Mouse (Mus musculus): ENCODE results near the gene Ltb.

Ltb gene

DNA sequence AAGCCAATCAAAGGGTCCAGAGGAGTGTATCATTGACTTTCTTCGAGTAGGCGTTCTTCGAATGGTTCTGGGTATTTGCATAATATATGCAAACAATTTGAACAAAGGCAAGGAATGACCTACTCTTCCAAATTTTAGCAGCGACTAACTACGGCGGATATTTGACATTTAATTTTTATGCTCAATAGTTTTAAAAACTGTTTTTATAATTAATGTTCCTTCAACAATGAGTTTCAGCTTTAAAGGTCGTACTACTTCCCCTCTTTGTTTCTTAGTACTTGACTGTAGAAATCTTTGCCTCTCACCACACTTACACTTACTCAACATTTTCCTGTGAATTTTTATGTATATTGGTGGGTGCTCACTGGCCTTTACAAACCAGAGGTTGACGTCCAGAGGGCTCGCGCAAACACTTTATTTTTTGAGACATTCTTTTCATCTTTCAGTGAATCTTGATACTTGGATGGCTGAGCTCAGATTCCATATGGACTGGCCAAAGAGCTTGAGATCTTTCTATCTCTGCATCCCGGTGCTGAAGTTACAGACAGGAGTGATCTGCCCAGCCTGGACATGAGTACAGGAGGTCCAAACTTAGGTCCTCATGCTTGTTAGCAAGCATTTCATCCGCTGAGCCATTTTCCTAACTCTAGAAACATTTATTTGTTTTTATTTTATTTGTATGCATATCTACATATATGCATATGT is 28.6 kb upstream of the Ltb start:
- no peak for DNase-seq (ENCODE audit: low read depth)

GRCm38 (mm10) chr17:35166352-35167035 is 27.7 kb upstream of the Ltb start:
- peak; percentile 89 for DNase-seq (ENCODE audit: low read depth)

DNA sequence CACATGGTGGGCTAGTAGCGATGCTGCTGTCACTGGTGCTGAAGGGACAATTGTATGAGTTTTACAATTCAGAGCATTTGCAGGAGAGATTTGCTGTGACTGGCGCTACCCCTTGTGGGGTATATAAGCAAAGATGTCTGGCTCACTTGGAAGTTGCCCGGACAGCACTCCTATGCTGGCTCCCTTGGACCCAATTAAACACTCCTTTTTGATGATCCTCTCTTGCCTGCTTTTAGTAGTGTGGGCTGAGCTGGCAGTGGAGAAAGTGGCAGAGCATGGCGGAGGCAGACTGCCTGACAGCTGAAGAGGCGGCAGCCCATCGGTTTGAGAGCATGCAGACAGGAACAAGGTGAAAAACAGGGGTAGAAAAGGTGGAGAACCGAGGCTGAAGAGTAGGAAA is 26.4 kb upstream of the Ltb start:
- DNase-seq (ENCODE audit: low read depth): no peak

DNA sequence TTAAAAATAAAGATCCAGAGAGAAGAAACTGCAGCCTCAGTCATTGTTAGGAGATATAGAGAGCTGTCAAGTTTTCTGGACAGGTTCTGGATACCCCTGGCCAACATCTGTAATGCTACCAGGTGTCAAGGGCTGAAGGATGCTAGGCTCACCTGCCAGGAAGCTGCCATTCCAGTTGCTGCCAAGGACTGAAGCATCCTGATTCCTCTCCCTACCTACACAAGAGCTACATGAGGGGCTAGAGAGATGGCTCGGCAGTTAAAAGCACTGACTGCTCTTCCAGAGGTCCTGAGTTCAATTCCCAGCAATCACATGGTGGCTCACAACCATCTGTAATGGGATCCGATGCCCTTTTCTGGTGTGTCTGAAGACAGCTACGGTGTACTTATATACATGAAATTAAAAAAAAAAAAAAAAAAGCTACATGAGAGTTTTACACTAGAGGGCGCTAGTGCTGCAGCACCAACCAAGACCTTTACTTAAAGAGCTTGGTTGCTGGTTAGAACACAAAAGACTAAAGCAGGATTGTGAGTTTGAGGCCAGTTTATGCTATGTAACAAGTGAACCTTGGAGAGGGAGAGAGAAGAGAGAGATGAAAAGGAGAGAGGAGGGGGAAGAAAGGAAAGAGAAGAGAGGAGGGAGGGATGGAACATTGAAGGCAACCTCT is 25.6 kb upstream of the Ltb start:
- peak; percentile 90 for DNase-seq (ENCODE audit: low read depth)

GRCm38 (mm10) chr17:35172445-35173234 is 21.6 kb upstream of the Ltb start:
- no peak for DNase-seq (ENCODE audit: low read depth)

DNA sequence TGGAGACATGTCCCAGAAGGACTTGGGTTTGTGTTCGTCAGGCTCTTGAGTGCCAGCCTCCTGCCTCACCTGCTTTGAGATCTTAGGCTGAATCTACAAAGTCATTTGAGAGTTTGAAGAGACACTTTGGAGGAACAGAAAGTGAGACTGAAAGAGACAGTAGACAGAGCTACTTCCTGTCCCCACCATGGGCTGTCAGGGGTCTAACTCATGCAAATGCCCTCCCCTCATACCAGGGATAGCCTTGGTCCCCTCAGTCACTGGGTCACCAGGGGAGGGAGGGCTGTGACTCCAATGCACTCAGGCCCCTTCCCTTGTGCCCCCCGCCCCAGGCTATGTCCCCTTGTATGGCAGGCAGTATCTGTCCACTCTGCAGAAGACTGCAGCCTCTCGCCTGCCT is 20.9 kb upstream of the Ltb start:
- no peak for DNase-seq (ENCODE audit: low read depth)

- no peak for DNase-seq (ENCODE audit: low read depth)
These were observed 19.9 kb upstream of the Ltb start for GRCm38 (mm10) chr17:35174201-35174977.

- no peak for DNase-seq (ENCODE audit: low read depth)
These were observed 18.9 kb upstream of the Ltb start for GRCm38 (mm10) chr17:35175382-35175781.

GRCm38 (mm10) chr17:35175968-35176367 is 18.3 kb upstream of the Ltb start, which contains the start of gene Aif1:
Aif1 (minus strand) TSS chr17:35176068.
- no peak for DNase-seq (ENCODE audit: low read depth)

- DNase-seq (ENCODE audit: low read depth): peak; percentile 87
These were observed 15.7 kb upstream of the Ltb start for GRCm38 (mm10) chr17:35178528-35178927.

DNA sequence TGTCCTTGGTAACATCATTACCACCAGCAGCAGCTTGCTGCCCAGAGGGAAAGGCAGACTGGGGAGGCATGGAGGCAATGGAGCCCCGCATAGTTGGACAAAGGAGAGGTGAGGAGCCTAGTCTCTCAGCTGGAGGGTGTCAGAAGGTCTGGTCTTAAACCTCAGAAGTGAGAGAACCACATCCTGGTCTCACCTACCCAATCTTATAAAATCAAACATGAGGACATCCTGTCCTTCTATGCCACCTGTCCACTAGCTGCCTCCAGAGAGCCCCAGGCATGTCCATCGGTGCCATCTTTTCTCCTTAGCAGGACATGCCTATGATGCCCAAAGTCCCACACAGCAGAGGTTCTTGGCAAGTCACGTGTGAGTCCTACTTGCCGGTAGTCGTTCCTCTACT is 14.1 kb upstream of the Ltb start:
- DNase-seq (ENCODE audit: low read depth): no peak

GRCm38 (mm10) chr17:35185639-35186611 is 8.3 kb upstream of the Ltb start:
- peak; percentile 94 for DNase-seq (ENCODE audit: low read depth)

DNA sequence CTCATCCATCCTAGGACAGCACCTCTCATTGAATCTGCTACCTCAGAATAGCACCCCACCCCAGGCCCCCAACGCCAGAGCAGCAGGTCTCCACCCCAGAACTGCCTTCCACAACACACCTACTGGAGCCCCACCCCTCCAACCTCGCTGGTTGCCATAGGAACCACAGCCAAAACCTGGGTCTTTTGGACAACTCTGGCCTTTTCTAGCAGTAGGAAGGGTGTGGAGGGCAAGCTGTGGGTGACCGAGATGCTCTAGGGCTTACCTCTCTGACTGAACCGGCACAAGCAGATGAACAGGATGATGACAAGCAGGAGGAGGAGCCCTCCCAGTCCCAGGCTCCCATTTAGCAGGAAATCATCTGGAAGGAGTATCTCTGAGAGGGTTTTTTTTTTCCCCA is 7.6 kb upstream of the Ltb start:
- DNase-seq (ENCODE audit: low read depth): peak; percentile 77

DNA sequence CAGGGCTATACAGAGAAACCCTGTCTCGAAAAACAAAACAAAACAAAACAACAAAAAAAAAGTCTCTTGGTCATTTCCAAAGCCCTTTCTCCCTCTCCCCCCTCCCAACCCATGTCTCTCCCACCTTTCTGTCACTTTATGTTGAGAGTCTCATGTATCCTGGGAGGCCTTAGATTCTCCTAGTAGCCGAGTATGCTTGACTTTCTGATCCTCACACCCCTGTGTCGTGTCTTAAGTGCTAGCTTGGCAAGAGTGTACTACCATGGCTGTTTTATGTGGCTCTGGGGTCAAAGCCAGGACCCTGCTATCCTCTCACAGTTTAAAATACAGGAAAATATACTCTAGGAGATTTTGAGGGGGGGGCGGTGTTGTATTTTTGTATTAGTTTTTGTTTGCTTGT is 6.9 kb upstream of the Ltb start:
- no peak for DNase-seq (ENCODE audit: low read depth)

DNA sequence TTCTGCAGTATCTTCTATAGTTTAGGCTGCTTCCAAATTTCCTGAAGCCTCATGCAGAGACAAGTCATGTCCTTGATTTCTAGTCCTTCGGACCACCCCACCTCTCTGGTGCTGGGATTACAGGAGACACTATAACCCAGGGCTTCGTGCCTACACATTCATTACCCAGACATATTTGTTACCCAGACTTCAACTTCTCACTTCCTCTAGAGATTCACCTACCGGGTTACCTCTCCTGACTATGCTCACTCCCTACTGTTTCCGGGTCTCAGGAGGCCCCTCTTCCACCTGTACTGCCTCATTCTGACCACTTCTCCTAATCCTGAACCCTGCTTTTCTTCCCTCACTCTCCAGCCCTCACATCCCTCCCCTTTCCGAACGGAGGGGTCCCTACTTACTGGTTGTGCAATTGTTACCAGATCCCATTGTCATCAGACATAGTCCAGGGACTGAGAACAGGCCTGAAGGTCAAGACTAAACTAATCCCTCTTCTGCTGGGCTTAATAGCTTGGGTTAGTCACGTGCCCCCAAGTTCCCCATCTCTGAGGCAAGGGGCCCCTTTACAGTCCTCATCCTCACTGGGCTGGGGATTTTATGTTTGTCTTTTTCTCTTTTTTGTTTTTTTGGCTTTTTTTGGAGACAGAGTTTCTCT is 6.2 kb upstream of the Ltb start, which contains the start of gene Lst1:
Gene Lst1 (minus strand): TSS at position 481 of the 652 bp plus-strand sequence.
- no peak for DNase-seq (ENCODE audit: low read depth)

DNA sequence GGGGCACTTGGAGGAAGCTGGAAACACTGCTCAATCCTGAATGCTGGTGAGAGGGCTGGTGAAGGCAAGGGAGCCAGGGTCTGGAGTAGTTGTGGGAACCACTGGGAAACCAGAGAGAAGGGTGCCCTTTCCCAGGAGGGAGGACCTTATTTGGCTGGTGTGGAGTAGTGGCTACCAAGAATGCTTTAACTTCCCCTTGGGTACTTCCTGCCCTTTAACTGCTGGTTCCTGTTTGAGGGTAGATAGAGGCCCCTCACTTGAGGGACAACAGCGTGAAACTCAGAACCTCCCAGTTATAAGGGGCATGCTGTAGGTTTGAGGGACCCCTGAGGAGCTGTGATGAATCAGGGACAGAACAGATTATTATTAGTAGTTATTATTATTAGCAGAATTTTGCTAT is 5.1 kb upstream of the Ltb start:
- peak; percentile 77 for DNase-seq (ENCODE audit: low read depth)

GRCm38 (mm10) chr17:35190096-35190495 is 4.1 kb upstream of the Ltb start:
- peak; percentile 47 for DNase-seq (ENCODE audit: low read depth)

GRCm38 (mm10) chr17:35191723-35192122 is 2.5 kb upstream of the Ltb start:
- no peak for DNase-seq (ENCODE audit: low read depth)

- DNase-seq (ENCODE audit: low read depth): peak; percentile 84
These were observed 1.3 kb upstream of the Ltb start for GRCm38 (mm10) chr17:35192924-35193323.

Measured in 416B (cell line).